Mouse (Mus musculus) skeletal muscle tissue, adult 2 months (tissue): ENCODE data around the gene Olfr1441.

Experiments used
- DNase-seq: peaks from one replicate; pipeline ENCODE4 v3.0.0-alpha.2; 2012; ENCODE audit warnings: low read depth, low spot score

The Olfr1441 gene

DNA sequence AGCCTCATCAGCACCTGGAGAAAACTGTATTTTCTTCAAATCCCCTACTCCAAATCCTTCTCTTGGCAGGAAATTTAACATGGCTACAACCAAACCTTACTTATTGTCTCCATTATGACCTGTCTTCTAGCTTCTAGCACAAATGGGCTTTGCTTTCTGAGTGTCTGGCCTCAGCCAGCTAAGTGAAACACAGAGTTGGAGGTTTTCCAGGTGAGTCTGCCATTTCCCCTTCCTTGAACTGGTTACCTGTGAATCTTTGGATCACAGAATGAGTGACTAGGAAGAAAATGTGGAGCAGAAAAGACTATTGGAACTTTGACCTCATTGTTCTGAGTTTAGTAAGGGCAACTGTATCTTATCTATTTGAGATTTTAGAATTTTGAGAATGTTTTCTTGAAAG is at the start of gene Olfr1441:
TSS of gene Olfr1441 (plus strand) at position 73 of the 400 bp plus-strand sequence.
- no peak for DNase-seq

GRCm38 (mm10) chr19:12373004-12373403 is 44.2 kb upstream of the Olfr1441 start:
- no peak for DNase-seq

DNA sequence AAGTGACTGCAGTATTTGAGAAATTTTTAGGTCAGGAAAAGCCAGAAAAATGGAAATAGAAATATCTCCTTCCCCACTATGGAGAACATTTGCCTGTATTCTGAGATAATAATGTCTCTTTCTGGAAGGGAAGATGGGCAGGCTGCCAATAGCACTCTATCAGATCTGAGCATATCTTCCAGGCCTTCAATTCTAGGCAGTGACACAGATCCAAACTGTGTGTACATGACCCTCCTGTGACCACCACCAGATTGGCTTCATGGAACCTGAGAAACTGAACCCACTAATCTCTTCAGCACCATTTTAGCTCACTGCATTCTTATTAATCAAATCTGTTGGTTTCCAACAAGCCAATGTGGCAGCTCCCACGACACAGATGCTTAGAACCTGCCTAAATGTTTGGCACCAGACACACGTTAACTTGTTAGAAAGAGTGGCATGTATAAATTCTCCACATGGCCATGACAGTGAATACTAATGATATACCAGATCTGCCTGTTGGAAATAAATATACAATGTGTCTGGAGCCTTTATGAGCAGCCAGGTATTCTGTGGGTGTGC is 42.7 kb upstream of the Olfr1441 start:
- no peak for DNase-seq

- no peak for DNase-seq
These were observed 30.3 kb upstream of the Olfr1441 start, which contains the start of gene Olfr1440 for GRCm38 (mm10) chr19:12386979-12387378. TSS of gene Olfr1440 (plus strand) at chr19:12387279.

DNA sequence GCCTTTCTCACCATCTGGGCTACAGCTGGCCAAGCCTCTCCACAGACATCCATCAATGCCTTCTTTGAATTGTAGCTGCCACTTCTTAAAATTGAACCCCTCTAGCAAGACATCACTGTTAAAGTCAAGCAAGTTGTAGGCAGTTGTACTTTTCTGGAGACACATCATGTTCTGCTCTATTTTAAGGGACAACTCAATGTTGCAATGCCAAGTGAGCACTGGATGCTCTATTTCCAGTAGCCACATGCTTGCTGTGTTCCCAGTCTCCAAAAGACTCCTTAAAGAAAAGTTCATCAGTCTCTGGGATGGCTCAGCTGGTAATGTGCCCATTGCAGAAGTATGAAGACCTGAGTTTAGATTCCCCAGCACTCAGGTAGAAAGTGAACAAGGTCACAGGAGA is 3.5 kb upstream of the Olfr1441 start:
- no peak for DNase-seq

GRCm38 (mm10) chr19:12418312-12418711 is 1.1 kb downstream of the Olfr1441 start:
- no peak for DNase-seq

GRCm38 (mm10) chr19:12420555-12420954 is 3.3 kb downstream of the Olfr1441 start:
- DNase-seq, result no peak

DNA sequence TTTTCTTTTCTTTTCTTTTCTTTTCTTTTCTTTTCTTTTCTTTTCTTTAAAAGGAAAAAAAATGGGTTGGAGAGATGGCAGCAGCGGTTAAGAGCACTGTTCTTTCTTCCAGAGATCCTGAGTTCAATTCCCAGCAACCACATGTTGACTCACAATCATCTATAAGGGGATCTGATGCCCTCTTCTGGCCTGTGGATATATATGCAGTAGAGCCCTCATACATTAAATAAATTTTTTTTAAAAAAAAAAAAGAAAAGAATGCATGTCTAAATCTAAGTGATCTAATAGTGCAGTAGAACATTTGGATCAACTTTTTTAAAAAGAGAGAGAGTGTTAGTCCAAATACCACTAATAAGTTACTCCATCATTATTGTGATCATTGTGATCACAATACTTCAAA is 4.4 kb downstream of the Olfr1441 start:
- DNase-seq, result no peak

DNA sequence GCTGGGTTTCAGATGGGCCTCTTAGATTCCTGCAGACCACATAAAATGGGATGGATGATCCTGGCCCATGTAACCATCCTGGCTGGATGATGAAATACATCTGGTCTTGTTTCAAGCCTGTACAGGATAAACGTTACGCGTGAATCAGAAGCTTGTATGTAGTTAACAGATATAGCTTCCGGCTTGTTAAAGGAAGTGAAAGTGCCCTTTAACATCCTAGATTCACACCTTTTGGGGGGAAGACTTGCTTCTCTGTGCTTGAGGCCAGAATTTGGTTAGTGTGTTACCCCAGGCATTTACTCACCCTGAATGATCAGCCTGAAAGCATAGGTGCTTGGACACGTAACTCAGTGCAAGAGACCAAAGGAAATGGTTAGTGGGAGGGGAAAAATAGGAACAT is 9.9 kb downstream of the Olfr1441 start:
- no peak for DNase-seq

DNA sequence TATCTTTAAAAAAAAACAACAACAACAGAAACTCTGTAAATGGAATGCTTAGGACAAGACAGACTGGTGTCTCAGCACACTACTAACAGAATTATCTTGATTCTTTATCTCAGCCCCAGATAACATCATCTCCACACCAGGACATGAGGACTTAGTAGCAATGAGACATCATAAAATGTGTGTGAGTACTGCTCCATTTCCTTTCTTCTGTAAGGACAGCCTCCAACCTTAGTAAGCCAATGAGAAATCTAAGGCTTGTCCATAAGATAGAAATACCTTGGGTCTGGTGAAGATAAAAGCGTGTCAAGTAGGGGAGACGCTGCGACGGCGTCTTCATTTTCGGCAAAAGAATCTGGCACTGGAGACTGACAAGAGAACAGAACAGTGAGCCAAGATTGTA is 10.4 kb downstream of the Olfr1441 start, which contains the start of gene Pfpl:
TSS of gene Pfpl (plus strand) at position 301 of the 400 bp plus-strand sequence.
- no peak for DNase-seq

- peak; percentile 40 for DNase-seq
These were observed 15.8 kb downstream of the Olfr1441 start for GRCm38 (mm10) chr19:12433033-12433432.

DNA sequence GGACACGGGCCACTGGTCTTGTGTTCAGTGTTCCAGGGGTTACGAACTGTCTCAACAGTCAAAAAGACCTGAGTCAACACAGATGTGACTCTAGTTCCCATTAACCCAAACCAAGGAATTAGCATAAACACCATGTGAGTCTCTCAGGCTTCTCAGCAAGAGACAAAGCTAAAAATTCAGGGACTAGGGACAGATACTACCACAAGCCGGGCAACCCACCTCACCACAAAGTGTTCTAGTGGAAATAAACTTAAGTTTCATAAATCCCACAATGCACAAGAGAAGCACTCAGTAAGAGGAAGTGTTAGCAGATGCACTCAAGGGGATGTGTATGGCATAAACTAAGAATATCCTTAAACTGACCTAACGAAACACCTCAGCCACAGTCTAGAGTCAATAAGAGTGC is 17.8 kb downstream of the Olfr1441 start:
- no peak for DNase-seq

- peak; percentile 20 for DNase-seq
These were observed 18.7 kb downstream of the Olfr1441 start for GRCm38 (mm10) chr19:12435750-12436524.

DNA sequence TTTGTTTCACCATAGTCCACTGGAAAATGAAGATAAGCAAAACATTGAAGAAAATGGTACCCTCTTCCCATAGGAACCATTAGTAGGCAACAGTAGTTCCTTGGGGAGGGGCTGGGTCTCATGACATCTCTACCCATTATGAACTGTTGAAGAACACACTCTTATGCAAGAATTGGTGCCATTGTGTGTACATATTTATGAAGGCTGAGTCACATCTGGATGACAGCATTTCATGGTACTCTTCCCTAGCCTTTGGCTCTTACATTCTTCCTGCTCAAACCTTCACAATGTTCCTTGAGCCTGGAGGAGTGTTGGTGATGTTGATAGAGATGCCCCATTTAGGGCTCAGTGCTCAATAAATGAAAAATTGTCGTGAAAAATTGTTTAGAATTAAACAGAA is 22.3 kb downstream of the Olfr1441 start:
- DNase-seq, result no peak

GRCm38 (mm10) chr19:12440103-12440725 is 23.0 kb downstream of the Olfr1441 start:
- DNase-seq, result peak; percentile 32

- no peak for DNase-seq
These were observed 25.3 kb downstream of the Olfr1441 start for GRCm38 (mm10) chr19:12442560-12442959.

GRCm38 (mm10) chr19:12445014-12445413 is 27.8 kb downstream of the Olfr1441 start:
- no peak for DNase-seq

- DNase-seq, result no peak
These were observed 40.3 kb downstream of the Olfr1441 start for GRCm38 (mm10) chr19:12457401-12458066.

DNA sequence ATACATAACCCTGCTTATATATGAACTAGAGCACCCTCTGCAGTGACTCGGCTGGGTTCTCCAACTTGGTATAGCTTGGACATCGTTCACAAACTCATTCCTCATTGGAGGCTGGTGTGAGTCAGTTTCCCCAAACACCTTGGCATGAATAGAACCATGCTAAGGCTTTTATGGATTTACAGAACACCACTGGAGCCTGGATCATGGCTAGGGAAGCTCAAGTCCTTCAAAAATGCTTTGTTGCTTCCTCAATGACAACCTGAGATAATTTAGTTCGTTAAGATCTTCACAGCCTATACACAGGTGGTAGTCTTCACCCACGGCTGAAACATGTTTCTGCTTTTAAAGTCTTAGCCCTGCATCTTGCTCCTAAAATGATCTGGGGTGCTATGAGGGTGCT is 42.3 kb downstream of the Olfr1441 start:
- no peak for DNase-seq

DNA sequence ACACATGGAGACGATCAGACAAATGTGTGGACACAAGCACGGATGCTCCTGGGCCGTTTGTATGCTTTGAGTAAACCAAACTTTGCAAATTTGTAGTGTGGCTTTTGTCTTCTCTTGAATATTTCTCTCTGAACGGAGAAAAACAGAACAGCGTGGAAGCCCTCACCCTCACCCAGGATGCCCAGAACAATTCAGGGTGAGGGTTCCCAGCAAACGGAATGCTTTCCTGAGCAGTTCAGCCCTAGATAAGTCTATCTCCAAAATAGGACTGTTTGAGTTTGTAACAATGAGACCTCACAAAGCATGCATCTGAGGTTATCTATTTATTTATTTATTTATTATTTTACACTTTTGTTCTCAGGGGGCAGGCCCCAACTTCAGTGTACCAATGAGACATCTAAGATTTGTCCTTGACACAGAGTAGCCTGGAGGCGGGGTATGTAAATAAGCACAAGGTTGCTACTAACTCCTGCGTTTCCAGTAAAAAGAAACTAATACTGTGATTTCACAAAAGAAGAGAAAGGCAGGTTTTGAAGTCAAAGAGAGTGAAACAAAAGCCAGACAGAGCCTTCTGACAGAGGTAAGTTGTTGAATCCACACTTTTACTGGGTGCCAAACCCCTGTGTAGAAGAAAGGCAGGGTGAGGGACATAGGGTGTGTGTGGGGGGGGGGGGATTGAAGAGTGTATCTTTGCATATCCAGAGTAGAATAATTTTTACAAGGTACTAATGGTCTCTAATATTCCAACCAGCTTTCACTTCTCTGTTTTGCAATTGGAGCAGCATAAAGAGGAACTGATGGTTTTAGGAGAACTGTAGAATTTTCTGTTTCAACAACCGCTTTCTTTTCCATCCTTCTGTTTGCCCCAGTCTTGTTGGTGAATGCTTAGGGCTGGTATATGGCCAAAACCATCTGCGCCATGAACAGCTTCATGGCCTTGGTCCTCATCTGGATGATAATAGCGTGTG is 43.3 kb downstream of the Olfr1441 start, which contains the start of gene Mpeg1:
TSS of gene Mpeg1 (plus strand) at position 498 of the 968 bp plus-strand sequence.
- no peak for DNase-seq
